Mouse (Mus musculus): ENCODE results near the gene Col5a1. TPM values are rescaled to one million over a fixed set of nuclear protein-coding genes. Genes with fewer than 3 reads are reported as not detected.

Col5a1 gene
- total RNA-seq, 2 experiments from 2014 or later = 35.4 to 46.1 TPM

- intact Hi-C loops (cut with DNase I) = no loop called here
- no peak for DNase-seq
Observed at GRCm38 (mm10) chr2:28065081-28065651, 178.9 kb downstream of the Col5a1 start.

DNA sequence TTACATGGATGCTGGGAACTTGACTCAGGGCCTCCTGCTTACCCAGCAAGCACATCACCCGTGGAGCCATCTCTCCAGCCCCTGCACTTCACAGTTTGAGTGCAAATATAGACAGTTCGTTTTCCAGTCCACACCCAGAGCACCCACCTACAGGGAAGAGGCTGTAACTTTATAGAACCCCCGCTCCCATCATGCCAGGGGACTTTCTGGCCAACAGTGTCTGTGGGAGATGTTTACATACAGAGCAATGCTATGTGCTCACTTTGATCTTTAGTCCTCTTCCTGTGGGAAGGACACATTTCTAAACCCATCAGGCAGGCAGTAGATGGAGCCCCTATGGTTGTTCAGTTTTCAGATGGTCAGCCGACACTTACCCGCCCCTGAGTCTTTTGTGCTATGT, 180.5 kb downstream of the Col5a1 start:
- no peak for DNase-seq
- intact Hi-C loops (cut with DNase I) = no loop called here

- intact Hi-C loops (cut with DNase I) = no loop called here
- no peak for DNase-seq
Observed at GRCm38 (mm10) chr2:28067175-28067574, 180.9 kb downstream of the Col5a1 start.

GRCm38 (mm10) chr2:28067821-28068536, 181.8 kb downstream of the Col5a1 start:
- no peak for DNase-seq
- intact Hi-C loops (cut with DNase I) = no loop called here

GRCm38 (mm10) chr2:28068537-28068878, 182.3 kb downstream of the Col5a1 start:
- intact Hi-C loops (cut with DNase I) = no loop called here
- no peak for DNase-seq

DNA sequence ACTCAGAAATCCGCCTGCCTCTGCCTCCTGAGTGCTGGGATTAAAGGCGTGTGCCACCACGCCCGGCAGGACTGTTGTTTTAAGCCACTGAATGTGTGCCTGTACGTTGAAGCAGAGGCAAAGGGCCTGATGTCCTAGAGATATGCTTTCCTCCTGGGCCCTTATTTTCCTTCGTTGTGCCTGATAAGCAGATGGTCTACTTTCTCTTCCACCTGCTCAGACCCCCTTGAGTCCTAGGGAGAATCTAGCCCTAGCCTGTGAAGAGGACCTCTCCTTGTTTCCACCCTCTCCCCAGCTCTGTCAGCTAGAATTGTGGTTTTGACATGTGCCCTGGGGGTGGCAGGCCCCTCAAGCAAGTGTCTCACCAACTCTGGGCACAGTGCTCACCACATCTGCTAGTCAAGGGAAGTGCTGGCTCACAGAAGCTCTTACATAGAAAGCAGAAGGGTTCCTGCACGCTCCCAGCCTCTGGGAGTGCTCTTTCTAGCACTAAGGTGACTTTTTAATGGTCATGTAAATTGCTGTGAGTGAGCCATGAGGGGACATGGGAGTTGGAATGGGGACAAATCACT, 189.5 kb downstream of the Col5a1 start:
- DNase-seq = no peak
- intact Hi-C loops (cut with DNase I) = no loop called here

- intact Hi-C loops (cut with DNase I) = no loop called here
- DNase-seq = no peak
Observed at GRCm38 (mm10) chr2:28084768-28085167, 198.5 kb downstream of the Col5a1 start, which contains the start of gene Fcnb. Gene Fcnb, minus strand, starts transcription at chr2:28084885.

DNA sequence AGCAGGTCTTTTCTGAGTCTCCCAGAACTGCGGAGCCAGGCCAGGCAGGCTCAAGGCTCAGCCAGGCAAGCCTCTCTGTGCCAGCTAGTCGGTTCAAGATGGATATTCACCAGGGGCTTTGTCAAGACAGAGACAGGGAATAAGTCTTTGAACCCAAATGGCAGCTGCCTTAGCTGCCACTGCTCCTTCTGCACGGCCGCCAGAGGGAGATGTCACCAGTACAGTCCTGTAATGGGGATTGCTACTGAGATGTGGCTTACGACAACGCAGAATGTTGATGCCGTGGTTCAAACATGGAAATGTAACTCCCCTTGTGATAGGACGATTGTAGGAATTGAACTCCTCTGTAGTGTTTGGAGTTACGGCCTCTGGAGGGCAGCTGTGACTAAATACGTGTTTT, 199.9 kb downstream of the Col5a1 start:
- DNase-seq = no peak
- intact Hi-C loops (cut with DNase I) = no loop called here

DNA sequence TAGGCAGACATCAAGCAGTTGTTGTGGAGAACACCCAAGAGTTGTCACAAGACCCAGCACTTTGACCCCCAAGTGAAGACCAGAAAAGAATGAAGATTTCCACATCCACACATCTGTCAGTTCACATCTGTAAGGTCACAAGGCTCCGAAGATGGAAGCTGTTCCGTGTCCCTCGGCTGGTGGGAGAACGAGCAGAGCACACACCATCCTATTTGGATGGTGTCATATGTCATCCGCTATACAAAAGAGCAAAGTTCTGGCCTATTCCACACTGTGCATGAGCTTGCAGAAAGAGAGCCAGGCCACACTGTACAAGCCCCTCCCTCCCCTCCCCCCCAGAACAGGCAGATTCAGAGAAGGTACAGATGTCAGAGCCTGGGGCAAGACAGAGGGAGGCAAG, 202.9 kb downstream of the Col5a1 start:
- intact Hi-C loops (cut with DNase I) = no loop called here
- no peak for DNase-seq

Other genes with a start within 250 kb of the Col5a1 start
- 100 to 1,000 TPM in 1 of 2 experiments, 10 to 100 TPM in 1; 95.6 to 103 TPM for gene Rxra, start 210.0 kb upstream of the Col5a1 start, total RNA-seq (2021)
- gene Fcnb, start 198.5 kb downstream of the Col5a1 start, total RNA-seq (2021) = not detected

All from gastrocnemius, postnatal 36 days (tissue).